Mouse (Mus musculus): ENCODE results near the gene Prkce.

Prkce gene

DNA sequence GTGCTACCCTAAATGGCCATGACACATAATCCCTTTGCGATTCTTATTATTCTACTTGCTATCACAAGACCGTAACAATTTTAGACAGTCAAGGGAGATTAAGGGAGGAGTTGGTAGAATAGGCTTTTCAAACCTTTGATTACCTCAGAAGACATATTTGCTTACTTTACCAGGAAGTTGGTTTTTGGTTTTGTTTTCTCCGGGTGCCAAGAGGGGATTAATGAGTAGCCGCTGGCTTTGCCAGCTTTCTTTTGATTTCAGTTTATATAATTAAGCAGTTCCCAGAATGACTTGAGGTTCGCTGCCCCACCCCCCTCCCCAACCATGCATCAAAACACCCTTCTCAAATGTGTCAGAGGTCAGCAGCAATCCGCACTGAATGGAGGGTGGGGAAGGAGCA lies 384.4 kb downstream of the Prkce start:
- DNase-seq (ENCODE audit: low read depth, low spot score): no peak

DNA sequence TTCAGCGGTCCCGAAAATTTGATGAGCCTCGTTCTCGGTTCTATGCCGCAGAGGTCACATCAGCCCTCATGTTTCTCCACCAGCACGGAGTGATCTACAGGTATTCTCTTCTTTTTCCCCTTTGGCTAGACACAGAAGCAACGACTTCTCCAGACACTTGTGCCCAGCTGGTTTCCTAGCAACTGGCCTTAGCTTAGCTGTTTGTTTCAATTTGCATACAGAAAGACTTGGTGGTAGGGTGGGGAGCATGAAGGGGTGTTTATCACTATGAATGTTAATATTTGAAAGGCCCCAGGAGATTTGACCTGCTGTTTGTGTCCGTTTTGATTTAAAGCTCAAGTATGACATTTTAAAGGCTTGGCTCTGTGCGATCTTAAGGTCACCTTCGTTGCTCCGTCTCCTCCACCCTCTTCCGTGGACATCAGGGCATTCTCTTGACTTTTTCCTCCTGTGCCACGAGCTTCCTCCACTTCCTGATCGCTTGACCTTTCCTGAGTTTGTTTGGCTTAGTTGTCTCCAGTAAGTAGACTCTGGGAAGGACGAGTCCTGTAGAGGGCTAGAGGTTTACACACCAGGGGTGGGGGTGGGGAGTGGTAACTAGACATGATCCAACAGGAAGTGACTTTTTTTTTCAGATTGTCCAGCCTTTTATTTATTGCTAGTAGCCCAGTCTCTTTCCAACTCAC lies 391.8 kb downstream of the Prkce start:
- DNase-seq (ENCODE audit: low read depth, low spot score): no peak

DNA sequence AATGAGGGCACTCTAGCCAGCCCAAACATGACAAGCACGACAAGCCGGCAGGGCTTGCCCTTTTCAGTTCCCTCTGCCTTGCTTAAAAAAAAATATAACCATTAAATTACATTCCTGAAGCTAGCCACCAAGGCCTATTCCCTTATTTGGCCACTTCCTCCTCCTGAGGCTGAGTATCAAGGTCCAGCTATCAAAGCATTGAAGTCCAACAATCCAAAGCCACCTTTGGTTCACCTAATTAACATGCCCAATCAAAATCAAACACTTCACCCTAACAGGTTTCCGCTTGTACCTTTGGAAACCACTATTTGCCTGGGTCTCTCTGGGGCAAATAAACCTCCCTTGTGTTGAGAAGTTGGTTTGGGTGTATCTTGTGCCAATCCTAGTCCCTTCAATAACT lies 392.9 kb downstream of the Prkce start:
- DNase-seq (ENCODE audit: low read depth, low spot score): no peak

DNA sequence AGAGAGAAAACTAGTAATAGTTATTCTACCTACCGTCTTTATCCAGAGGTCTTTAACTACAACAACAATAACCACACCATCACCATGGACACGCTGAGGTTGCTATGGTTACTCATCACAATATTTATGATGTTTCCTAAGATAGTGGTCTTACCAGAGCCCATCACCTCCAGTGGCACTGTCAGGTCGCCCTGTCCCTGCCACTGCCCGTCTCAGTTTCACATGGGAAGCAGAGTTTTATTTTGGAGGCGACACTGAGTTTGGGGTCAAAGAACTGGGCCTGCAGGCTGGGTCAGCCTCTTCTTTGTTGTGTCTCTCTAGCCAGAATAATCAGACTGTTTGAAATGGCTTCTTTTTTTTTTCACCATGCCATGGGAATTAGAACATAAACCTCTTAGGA lies 402.9 kb downstream of the Prkce start:
- DNase-seq (ENCODE audit: low read depth, low spot score): no peak

DNA sequence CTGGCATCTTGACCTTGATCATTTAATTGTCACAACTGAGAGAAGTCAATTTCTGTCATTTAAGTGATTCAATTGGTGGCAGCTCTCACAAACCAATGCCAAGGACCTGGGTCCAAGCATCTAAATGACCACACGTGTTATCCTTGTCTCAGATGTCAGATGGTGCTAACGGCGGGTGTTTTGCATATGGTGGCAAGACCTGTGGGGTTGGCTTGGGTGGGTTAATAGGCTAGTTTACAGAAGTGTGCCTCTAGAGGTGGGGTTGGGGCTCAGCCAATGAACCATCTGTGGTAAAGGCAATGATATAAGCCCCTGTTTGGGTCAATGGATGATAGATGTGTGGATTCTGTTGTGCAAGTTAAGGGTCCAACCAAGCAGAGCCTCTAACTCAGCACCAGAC lies 403.7 kb downstream of the Prkce start:
- no peak for DNase-seq (ENCODE audit: low read depth, low spot score)

DNA sequence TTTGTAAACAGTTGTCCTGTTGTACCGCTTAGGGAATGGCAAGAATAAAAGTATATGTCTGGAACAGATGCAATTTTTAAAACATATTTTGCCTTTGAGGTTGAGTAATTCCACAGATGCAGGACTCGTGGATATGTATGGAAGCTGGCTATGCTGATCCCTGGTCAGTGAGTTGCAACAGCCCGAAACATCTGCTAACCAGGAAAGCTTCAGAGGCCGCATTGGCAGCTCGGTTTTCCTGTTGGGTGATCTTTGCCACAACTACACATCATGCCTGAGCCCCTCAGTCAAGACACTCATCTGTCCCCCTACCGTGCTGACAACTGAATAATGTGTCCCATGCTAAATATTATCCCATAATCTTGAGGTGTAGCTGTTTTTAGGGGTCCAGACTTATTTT lies 404.6 kb downstream of the Prkce start:
- no peak for DNase-seq (ENCODE audit: low read depth, low spot score)

DNA sequence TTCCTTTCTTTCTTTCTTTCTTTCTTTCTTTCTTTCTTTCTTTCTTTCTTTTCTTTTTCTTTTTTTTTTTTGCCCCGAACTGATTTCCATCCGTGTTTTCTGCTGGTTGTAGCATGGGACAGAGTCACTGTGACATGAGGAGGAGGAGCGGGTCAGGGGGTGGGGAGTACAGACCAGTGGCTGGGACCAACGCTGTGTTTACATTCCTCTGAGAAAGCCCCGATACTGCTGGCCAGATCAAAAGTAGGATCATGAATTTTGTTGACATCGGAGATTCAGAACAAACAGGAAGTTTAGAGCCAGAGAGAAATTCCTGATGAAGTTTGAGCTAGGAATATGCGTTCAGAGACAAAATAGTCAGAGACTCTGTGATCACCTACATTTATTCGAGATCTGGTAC lies 405.0 kb downstream of the Prkce start:
- DNase-seq (ENCODE audit: low read depth, low spot score): no peak

DNA sequence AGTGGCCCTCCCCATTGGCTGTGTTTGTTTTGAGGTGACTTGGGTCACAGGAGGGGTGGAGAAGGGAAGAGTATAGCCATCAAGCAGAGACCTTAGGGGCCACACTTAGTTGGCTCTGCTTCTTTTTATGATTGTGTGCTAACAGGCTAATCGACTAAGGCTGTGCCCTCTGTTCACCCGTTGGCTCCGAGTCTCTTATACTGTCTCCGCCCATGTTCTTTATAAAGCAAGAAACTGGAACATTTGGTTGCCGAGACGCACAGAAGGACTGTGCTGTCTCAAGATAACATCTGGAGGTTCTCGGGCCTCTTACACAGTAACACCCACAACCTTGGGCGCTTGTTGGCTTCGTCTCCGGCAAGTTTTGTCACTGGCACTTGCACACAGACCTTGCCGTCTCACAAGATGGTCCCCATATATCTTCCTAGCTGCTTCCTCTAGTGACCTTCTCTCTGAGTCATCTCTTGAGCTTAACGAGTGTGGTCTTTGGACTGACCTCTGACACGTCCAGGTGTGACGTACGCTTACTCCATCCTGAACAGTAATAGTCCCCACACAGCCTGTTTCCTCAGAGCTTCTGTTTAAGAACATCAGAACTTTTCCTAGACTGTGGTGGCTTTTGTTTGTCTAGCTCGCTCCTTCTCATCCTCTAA lies 406.1 kb downstream of the Prkce start:
- DNase-seq (ENCODE audit: low read depth, low spot score): peak; percentile 53

DNA sequence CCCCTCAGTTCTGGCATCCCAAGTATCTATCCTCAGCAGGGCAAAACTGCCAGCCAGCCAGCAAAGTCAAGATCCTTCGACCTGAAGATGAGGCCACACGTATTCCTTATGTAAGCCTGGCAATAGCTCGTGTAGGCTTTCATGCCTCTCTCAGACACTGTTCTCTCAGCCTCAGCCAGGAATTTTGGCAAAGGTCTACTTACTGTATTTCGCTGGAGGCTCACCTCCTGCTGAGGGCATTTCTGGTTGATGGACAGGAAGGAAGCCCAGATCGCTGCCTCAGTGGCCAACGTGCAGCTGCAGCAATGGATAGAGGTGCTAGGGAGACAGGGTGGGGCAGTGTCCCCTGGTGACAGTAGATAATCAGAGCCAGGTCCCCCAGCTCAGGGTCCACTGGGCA lies 413.1 kb downstream of the Prkce start:
- DNase-seq (ENCODE audit: low read depth, low spot score): peak; percentile 78

DNA sequence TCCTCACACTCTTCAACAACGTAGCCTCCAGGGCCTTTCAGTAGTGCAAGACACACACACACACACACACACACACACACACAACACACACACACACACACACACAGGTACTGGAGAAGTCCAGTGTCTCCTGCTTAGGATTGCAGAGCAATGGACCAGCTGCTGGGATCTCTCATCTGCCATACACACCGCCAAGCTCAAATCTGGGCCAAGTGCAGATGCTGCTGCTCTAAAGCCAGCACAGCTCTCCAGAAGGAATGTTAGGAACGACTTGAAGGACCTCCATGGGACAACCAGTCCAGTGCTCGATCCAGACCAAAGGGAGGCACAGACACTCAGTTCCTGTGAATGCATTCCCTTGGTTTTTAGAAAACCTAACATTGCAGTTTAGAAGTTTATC lies 414.8 kb downstream of the Prkce start:
- no peak for DNase-seq (ENCODE audit: low read depth, low spot score)

DNA sequence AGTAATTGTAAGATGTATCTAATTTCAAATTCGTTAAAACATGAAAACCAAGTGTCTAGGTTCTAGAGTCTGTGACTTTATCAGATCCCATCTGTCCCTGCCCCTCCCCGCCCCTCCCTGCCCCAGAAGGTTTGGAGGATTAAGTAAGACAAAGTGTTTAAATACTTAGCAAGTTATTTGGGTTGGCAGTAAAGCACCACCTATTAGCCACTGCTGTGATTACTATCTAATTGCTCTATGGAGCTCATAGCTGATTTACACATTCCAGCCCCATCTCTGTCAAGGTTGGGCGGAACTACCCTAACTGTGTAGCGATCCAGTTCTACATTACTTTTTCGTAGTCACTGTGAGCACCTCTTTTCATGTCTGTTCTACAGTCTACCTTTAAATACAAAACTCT lies 418.9 kb downstream of the Prkce start:
- no peak for DNase-seq (ENCODE audit: low read depth, low spot score)

DNA sequence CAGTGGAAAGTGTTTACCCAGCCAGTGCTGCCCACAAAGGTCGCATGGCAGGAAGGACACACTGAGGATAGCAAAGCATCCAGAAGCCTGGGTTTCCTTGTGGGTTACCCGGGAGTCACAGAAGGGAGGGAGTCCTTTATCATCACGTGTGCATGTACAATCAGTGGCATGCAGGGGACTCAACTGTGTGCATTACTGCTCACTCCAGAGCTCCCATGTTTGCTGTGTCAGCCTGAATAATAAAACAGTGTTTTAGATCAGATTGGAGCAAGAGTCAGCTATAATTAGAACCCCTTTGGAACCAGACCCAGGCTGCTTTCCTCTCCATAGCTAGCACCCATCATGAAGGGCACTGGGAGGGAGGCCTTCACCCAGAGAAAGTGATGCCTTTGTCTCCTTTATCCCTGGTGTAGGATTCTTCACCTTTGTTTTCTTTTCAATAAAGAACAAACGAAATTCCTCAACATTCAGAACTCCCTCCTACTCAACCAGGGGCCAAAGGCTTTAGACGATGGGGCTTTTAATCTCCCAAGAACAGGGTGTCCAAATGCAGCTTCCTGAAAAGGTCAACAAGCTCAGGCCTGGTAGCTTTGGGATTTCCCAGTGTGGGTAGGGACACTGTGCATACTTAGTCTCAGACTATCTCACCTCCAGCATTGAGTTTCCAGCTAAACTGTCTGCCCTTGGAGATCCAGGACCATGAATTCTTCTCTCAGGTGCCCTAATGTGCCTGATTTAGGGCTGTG lies 421.3 kb downstream of the Prkce start:
- DNase-seq (ENCODE audit: low read depth, low spot score): no peak

DNA sequence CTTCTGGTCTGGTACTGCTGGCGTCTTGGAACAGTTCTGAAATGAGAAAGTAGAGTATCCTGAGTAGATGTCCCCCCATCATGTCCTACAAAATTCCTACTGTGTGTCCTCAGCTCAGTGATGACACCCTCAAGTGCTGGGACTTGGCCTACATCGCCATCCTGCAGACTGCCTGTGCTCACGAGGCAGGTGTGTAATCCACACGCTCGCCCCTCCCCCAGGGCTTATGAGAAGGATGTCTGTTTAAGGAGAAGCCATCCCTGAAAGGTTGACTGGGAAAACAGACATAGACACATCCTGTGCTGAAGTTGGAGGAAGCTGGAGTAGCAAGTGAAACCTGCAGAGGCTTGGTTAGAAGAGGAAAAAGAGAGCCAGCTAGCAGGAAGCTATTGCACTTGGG lies 422.1 kb downstream of the Prkce start:
- no peak for DNase-seq (ENCODE audit: low read depth, low spot score)

DNA sequence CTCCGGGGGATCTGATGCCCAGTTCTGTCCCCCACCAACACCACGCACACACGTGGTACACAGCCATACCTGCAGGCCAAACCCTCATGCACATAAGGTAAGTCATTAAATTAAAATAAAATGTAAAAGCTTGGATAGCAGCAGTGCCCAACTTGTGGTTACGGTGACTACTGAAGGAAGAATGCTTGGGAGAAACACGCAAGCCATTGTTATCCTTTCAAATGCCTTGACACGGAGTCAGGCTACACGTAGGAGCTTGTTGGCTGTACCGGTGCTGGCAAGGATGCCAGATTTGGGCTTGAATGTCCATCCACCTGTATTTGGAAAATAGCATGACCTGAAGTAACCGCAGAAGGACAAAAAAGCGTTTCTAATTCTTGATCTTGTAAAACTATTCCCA lies 423.7 kb downstream of the Prkce start:
- no peak for DNase-seq (ENCODE audit: low read depth, low spot score)

DNA sequence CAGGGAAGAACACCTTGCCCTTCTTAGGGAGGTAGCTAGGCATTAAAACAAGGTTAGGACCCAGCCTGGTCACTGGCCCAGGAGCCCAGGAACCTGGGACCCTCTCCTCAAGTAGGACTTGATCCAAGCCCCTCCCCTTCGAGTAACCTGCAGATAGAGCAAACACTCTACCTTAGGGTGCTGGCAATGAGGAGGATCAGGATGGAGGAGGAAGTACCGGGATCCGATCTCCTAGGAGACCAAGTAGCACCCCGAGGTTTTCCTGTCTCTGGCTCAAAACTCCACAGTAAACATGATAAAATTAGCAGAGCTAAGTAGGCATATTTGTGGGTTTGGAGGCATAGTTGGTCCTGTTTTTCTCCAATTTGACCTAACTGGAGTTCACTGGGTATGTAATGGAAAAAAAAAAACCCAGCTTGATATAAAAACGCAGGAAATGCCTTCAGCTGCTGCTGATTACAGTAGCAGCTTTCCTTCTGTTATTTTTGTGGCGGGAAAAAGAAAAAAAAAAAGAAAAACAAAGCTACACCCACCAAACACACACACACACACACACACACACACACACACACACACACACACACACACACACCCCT lies 425.5 kb downstream of the Prkce start:
- DNase-seq (ENCODE audit: low read depth, low spot score): peak; percentile 29

DNA sequence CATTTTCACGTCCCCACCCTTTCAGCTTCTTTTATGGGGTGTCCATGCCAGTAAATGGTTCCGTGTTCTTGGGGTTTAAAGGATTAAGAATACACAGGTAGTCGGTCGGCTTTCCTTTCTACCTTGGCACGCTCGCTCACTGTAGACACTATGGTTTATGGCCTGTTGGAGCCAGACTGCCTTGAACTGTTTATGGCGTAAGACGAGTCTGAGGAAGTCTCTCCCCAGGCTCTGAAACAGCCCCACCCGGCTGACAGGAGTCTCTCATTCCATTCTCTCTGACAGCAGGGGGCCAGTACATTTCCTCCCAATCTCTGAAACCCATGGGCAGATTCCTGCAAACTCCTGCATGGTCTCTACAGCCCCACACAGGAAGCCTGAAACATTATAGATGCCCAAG lies 427.9 kb downstream of the Prkce start:
- no peak for DNase-seq (ENCODE audit: low read depth, low spot score)

DNA sequence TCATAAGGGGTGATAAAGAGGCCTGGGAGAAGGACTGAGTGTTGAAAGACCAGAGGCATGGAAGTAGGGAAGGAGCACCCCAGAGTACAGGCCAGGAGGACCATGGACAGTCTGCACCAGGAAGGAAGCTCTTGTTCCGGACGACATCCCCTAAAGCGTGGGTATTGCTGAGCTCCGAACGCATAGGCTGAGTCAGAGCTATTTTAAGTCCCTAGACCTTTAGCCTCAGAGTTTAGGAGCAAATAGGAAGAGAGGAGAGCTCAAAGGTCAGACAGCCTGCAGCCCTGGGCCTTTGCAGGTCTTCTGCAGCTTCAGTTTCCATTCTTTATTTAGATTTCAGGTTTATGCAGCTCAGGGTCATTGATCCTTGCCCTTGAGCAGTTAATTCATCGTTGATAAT lies 433.5 kb downstream of the Prkce start:
- no peak for DNase-seq (ENCODE audit: low read depth, low spot score)

DNA sequence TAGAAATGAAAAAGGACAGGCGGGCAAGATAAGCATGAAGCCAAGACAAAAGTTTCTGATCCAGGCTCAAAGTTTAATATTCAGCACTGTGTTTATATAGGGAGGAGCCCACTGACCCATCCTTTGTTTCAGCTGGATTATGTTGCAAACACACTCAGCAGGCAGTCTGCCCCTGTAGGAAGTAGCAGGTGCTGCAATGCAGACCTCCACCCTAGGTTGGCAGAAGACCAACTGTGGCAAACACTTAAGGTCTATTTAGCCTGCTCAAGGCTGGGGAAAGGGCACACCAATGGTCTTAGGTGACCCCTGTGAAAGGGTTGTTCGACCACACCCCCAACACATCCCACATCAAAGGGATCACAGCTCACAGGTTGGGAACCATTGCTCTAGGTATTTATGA lies 434.3 kb downstream of the Prkce start:
- no peak for DNase-seq (ENCODE audit: low read depth, low spot score)

DNA sequence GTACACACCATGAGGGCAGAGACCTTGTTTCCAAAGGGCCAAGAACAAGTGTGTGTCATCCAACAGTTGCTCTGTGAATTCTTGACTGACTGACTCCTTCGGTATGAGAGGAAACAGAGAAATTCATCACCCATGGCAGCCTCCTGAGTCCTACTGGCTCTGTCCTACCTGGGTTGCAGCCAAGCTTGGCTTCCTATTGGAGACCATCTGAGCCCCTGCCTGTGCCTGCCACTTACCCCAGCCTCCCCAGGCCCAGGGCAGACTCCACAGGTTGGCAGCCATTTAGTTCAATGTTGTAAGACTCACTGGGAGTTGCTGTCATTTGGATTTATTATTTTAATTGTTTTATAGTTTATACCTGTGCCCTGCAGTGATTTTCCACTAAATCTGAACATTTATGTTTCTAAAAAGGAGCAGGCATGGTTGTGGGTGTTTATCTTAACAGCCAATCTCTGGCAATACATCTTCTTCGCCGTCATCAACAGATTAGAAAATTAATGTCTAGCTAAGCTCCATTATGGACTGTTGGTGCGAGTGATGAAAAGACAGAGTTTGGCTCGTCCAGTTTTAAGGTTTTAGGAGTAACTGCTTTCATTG lies 436.4 kb downstream of the Prkce start:
- DNase-seq (ENCODE audit: low read depth, low spot score): peak; percentile 35

DNA sequence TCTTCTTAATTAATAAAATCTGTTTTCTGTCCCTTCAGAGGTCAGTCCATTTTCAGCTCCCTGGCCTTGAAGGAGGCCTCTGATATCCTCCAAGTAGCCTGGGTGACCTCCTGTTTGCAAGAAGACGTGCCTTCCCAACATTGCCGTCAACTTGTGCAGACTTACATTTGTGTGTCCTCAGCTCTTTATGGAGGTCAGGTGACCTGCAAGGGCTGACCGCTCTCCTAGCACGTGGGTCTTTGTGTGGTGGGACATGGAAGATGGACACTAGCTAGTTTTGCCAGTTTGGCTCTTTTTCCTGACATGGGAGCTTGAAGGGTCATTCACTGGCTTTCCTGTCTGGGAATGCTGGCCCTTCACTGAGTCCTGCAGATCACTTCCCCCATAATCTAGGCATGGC lies 440.4 kb downstream of the Prkce start:
- DNase-seq (ENCODE audit: low read depth, low spot score): no peak

DNA sequence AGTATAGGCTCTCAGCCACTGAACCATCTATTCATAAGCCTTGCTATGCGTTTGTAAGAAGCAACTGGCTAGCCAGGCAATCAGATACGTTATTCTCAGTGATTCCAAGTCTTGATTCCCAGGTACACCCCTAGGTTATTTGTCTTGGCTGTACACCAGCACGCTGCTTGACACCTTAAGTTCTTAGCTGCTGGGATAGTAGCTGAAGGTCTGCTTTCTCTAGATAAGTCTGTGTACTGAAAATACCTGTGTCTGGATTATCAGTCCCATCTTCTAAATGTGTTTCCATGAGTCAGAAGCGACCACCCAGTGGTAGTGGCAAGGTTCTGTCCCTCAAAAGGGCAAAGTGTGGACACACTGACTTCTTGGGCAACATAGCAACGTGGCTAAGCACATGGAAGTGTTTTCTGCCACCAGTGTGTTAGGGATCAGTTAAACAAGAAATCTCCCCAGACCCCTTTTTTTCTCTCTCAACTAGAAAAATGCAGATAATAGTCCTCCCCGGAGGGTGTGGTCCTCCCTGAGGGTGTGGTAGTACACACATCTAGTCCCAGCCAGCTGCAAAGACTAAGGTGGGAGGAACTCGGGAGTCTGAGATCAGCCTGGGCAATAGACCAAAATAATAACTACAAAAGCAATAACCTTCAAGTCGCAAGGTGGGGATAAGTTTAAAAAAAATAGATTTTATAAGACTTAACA lies 442.8 kb downstream of the Prkce start:
- no peak for DNase-seq (ENCODE audit: low read depth, low spot score)

DNA sequence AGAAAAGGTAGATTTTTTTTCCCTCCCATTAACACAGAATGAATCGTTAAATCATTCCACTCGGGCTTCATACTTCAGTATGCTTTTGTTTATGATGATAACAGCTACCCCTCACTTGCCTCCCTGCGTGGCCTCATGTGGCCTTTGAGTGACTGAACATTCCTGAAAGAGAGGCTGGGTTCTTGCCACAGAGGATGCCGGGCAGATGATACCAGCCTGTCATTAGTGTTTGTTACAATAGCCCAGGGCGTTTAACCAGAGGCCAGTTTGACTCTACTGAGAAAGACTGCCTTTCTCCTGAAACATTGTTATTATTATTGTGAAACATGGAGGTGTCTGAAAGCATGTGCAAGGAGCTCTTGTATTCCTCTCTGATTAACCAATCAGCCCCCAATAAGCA lies 444.2 kb downstream of the Prkce start:
- no peak for DNase-seq (ENCODE audit: low read depth, low spot score)

Measured in brain, adult 2 months (tissue).